Mouse (Mus musculus): ENCODE results near the gene Hrh1.

DNA sequence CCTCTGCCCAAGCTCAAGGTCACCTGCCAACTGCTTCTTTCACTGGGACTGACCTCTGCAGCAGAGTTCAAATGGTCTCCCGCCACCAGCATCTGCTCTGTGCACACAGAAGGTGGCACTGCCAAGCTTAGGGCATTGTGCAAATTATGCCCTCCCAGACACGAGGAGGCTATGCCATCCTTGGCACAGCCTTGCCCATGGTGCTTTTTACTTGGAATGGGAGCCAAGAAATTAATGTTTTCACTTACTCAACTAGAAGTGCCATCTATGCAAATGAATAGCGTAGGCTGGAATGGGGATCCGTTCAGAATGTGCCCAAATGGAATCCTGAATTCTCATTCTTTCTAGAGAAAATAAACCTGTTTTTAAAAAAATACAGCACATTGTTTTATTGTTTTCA, 77.2 kb downstream of the Hrh1 start:
- TF ChIP-seq POLR2A (IDR thresholded peaks at IDR 0.05; ENCODE audit: borderline replicate concordance, low read depth, low read length) (no peak), CTCF (IDR thresholded peaks at IDR 0.05; ENCODE audit: low read depth, low read length) (no peak)
